Mouse (Mus musculus): ENCODE results near the gene Tmem120b. TPM values are rescaled to one million over a fixed set of nuclear protein-coding genes. Genes with fewer than 3 reads are reported as not detected.

Tmem120b gene
- polyA plus RNA-seq, 1 experiment from 2014 or later: 13.0 TPM

DNA sequence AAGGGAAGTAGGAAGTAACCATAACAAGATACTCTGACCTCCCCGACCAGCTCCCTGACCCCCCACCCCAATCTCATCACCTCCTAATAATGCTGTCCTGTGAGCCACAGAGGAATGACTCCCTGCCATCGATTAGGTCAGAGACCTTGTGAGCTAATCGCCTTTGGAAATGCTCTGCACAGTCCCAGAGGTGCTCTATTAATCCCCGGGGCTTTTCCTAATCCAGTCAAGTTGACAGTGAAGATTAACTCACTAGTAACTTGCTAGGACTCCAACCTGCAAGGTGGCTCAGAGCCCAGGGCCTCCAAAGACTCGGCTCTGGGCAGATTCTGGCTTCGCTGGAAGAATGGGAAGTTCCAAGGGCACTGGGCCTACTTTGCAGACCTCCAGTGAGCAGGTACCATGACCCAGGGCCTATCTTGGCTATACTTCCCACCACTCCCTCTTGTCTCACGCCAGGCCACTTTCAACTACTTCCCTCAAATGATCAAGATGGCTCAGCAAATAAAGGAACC, 34.5 kb upstream of the Tmem120b start:
- Histone ChIP-seq H3K27me3 (replicated peaks) (no peaks in the 10 kb centered on the region), H3K27ac (ENCODE audit: poor library complexity, severe bottlenecking) (no peak overlapping the region), H3K4me2 (no peak overlapping the region), H3K9ac (no peak overlapping the region), H3K9me3 (replicated peaks) (no peaks in the 10 kb centered on the region), H3K4me3 (no peak overlapping the region), H3K36me3 (peaks cover 36% of the 10 kb centered on the region), H3K4me1 (replicated peaks) (no peaks in the 10 kb centered on the region; the same call in 1 of the 2 replicates)
- no peak for ATAC-seq (ENCODE audit: insufficient number of reproducible peaks, low FRiP score)
- WGBS: 75% methylated on average over 7 of the region's 7 CpGs

DNA sequence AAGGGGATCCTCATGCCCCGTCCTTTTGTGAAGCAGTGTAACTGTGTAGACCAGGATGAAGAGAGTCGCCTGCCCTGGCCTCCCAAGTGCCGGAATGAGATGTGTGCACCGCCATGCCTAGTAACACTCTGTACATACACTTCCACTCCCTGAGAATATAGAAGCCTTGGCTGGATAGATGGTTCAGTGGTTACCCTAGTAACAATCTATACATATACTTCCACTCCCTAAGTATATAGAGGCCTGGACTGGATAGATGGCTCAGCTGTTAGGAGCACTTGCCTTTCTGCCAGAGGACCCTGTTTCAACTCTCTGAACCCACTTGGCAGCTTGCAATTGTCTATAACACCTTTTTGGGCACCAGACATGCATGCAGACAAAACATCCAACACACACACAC, 33.1 kb upstream of the Tmem120b start:
- H3K36me3 ChIP-seq: peaks cover 24% of the 10 kb centered on the region
- H3K9ac ChIP-seq: no peak overlapping the region
- no peaks in the 10 kb centered on the region for H3K27me3 ChIP-seq (replicated peaks)
- no peak for ATAC-seq (ENCODE audit: insufficient number of reproducible peaks, low FRiP score)
- H3K4me2 ChIP-seq: no peak overlapping the region
- WGBS: 87% methylated on average over 4 of the region's 4 CpGs
- H3K9me3 ChIP-seq (replicated peaks): no peaks in the 10 kb centered on the region
- no peak overlapping the region for H3K4me3 ChIP-seq
- H3K27ac ChIP-seq (ENCODE audit: poor library complexity, severe bottlenecking): no peak overlapping the region
- peaks cover 9% of the 10 kb centered on the region; the same call in 1 of the 2 replicates for H3K4me1 ChIP-seq (replicated peaks)

- H3K4me3 ChIP-seq: no peak overlapping the region
- H3K4me2 ChIP-seq: no peak overlapping the region
- no peak overlapping the region for H3K27ac ChIP-seq (ENCODE audit: poor library complexity, severe bottlenecking)
- H3K4me1 ChIP-seq (replicated peaks): peaks cover 9% of the 10 kb centered on the region; the same call in 1 of the 2 replicates
- peaks cover 19% of the 10 kb centered on the region for H3K36me3 ChIP-seq
- H3K9ac ChIP-seq: no peak overlapping the region
- no peak for ATAC-seq (ENCODE audit: insufficient number of reproducible peaks, low FRiP score)
- no peaks in the 10 kb centered on the region for H3K9me3 ChIP-seq (replicated peaks)
- WGBS: 36% methylated on average over 6 of the region's 6 CpGs
- no peaks in the 10 kb centered on the region for H3K27me3 ChIP-seq (replicated peaks)
Measured at GRCm38 (mm10) chr5:123035564-123035963, 32.7 kb upstream of the Tmem120b start.

DNA sequence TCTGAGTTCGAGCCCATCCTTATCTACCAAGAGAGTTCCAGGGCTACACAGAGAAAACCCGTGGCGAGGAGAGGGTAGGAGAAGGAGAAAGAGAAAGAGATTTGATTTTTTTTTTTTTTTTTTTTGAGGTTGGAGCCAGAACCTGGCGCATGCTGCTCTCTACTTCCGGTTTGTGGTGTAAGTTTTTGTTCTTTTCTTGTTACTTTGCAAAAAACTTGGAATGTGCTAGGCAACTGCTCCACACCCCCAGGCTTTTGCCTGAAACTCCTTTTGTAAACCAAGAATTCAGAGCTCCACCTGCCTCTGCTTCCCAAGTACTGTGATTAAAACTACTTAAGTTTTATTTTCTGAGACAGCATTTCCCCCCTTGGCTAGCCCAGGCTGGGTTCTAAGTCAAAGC, 30.1 kb upstream of the Tmem120b start:
- no peaks in the 10 kb centered on the region for H3K27me3 ChIP-seq (replicated peaks)
- H3K9ac ChIP-seq: no peak overlapping the region
- 79% methylated on average over 5 of the region's 5 CpGs for WGBS
- no peak for ATAC-seq (ENCODE audit: insufficient number of reproducible peaks, low FRiP score)
- no peak overlapping the region for H3K4me3 ChIP-seq
- peaks cover 13% of the 10 kb centered on the region; the same call in 1 of the 2 replicates for H3K4me1 ChIP-seq (replicated peaks)
- H3K4me2 ChIP-seq: no peak overlapping the region
- H3K36me3 ChIP-seq: no peaks in the 10 kb centered on the region
- H3K27ac ChIP-seq (ENCODE audit: poor library complexity, severe bottlenecking): no peak overlapping the region
- no peaks in the 10 kb centered on the region for H3K9me3 ChIP-seq (replicated peaks)

DNA sequence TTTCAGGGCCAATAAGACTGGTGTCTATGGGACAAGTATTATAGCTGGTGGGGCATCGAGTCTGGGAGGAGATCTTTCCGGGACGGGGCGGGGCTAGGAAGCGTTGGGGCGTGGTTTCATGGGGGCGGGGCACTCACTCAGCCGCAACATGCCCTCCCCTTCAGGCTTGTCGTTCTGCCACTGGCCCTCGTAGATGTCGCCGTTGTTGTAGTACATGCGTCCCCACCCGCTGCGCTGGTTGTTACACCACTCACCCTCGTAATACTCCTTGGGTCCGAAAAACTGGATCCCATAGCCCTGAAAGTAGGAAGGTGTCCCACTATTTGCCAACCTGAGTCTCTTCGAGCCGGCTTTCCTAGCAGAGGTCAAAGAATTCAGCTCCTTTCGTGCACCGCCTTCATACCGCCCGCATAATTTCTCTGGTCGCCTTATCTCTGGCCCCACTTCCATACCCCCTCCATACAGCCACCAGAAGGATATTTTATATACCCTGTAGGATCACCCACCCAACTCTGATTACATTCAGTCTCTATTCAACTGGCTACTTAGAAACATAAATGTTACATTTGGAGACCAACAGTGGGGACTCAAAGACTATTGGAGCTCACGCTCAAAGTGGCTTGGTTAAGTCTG, 29.0 kb upstream of the Tmem120b start:
- H3K9ac ChIP-seq: peak overlapping the region; percentile 49; the same call in 1 of the 2 replicates
- no peak overlapping the region for H3K27ac ChIP-seq (ENCODE audit: poor library complexity, severe bottlenecking)
- ATAC-seq (ENCODE audit: insufficient number of reproducible peaks, low FRiP score): peak; percentile 82

GRCm38 (mm10) chr5:123040796-123041195, 27.4 kb upstream of the Tmem120b start:
- Histone ChIP-seq H3K27me3 (replicated peaks) (no peaks in the 10 kb centered on the region), H3K4me2 (no peak overlapping the region), H3K27ac (ENCODE audit: poor library complexity, severe bottlenecking) (no peak overlapping the region; the same call in 1 of the 2 replicates), H3K4me1 (replicated peaks) (peaks cover 17% of the 10 kb centered on the region; the same call in 1 of the 2 replicates), H3K9me3 (replicated peaks) (no peaks in the 10 kb centered on the region), H3K36me3 (no peaks in the 10 kb centered on the region), H3K4me3 (no peak overlapping the region), H3K9ac (no peak overlapping the region)
- 23% methylated on average over 7 of the region's 7 CpGs for WGBS
- no peak for ATAC-seq (ENCODE audit: insufficient number of reproducible peaks, low FRiP score)

More for the DNA sequence above, 29.0 kb upstream of the Tmem120b start:
- Histone ChIP-seq H3K4me1 (replicated peaks) (peaks cover 13% of the 10 kb centered on the region; the same call in 1 of the 2 replicates), H3K4me3 (peak overlapping the region; percentile 44), H3K27me3 (replicated peaks) (no peaks in the 10 kb centered on the region), H3K9me3 (replicated peaks) (no peaks in the 10 kb centered on the region), H3K36me3 (no peaks in the 10 kb centered on the region), H3K4me2 (peak overlapping the region; percentile 80)
- WGBS: 3% methylated on average over 25 of the region's 25 CpGs

GRCm38 (mm10) chr5:123043856-123044255, 24.4 kb upstream of the Tmem120b start:
- H3K9me3 ChIP-seq (replicated peaks): no peaks in the 10 kb centered on the region
- peaks cover 16% of the 10 kb centered on the region; the same call in 1 of the 2 replicates for H3K4me1 ChIP-seq (replicated peaks)
- H3K36me3 ChIP-seq: no peaks in the 10 kb centered on the region
- H3K9ac ChIP-seq: no peak overlapping the region
- H3K4me3 ChIP-seq: no peak overlapping the region
- H3K4me2 ChIP-seq: no peak overlapping the region
- ATAC-seq (ENCODE audit: insufficient number of reproducible peaks, low FRiP score): no peak
- no peaks in the 10 kb centered on the region for H3K27me3 ChIP-seq (replicated peaks)
- 22% methylated on average over 7 of the region's 7 CpGs for WGBS
- H3K27ac ChIP-seq (ENCODE audit: poor library complexity, severe bottlenecking): no peak overlapping the region

DNA sequence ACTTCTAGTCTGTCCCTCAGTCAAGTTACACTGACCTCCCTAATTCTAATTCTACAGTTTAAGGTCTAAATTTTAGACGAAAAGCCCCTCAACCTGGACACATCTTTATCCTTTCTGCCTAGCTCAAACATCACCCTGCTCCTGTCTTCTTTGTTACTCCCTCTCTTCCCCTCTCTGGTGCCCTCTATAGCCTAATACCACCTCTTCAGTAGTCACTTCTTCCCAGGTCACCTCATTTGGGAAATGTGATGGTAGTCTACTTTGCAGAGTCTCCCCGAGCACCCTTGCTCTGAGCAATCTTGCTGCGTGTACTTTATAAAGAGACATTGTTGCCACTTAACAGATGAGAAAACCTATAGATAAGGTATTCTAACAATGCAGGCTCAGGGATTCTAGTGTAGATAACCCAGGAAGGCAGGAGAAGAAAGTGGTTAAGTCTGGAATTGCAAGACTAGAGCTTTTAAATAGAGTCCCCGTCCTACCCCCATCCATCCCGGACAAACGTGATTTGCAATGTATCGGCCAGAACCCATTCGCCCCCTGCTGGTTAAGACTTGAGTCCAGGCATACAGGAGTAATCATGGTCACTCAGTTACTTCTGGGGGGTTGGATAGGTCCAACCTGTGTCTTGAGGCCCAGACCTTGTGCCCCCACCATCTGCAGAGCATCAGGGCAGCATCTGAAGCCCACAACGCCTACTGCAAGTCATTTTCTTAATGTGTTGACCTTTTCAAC, 22.5 kb upstream of the Tmem120b start:
- Histone ChIP-seq H3K4me1 (replicated peaks) (peaks cover 13% of the 10 kb centered on the region; the same call in 1 of the 2 replicates), H3K4me2 (no peak overlapping the region), H3K27me3 (replicated peaks) (no peaks in the 10 kb centered on the region), H3K27ac (ENCODE audit: poor library complexity, severe bottlenecking) (no peak overlapping the region), H3K9me3 (replicated peaks) (no peaks in the 10 kb centered on the region), H3K36me3 (no peaks in the 10 kb centered on the region), H3K9ac (no peak overlapping the region), H3K4me3 (no peak overlapping the region)
- ATAC-seq (ENCODE audit: insufficient number of reproducible peaks, low FRiP score): no peak
- 24% methylated on average over 9 of the region's 9 CpGs for WGBS

DNA sequence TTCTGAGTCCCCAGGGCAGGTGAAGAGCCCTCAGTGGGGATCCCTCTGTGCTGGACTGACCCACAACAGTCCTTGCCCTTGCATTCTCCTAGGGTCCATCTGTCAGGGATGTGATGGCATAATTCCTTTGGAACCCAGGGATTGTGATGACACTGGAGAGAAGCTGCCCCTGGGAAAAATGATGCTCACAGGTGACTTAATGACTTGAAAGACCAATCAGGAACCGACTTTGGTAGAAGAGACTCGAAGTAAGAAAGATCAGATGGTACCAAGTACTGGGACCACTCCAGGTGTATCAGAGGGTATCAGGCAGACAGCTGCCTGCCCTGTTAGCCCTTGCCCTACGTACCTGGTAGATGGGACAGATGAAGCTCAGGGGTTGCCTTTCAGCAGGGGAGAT, 21.3 kb upstream of the Tmem120b start, which contains the start of gene Morn3:
Gene Morn3 (minus strand): TSS at position 101 of the 400 bp plus-strand sequence.
- no peak within 1 kb of the TSS for H3K9ac ChIP-seq
- H3K36me3 ChIP-seq: no peaks in the 10 kb centered on the region
- 73% methylated on average over 3 of the region's 3 CpGs for WGBS
- ATAC-seq (ENCODE audit: insufficient number of reproducible peaks, low FRiP score): no peak
- no peak within 1 kb of the TSS for H3K27ac ChIP-seq (ENCODE audit: poor library complexity, severe bottlenecking)
- H3K4me3 ChIP-seq: no peak within 1 kb of the TSS
- H3K4me1 ChIP-seq (replicated peaks): peaks cover 9% of the 10 kb centered on the region; the same call in 1 of the 2 replicates
- H3K4me2 ChIP-seq: no peak within 1 kb of the TSS
- H3K9me3 ChIP-seq (replicated peaks): 0 out of 2 replicates have a peak, but pooled peaks cover 5% of the 10 kb centered on the region
- no peaks in the 10 kb centered on the region for H3K27me3 ChIP-seq (replicated peaks)

DNA sequence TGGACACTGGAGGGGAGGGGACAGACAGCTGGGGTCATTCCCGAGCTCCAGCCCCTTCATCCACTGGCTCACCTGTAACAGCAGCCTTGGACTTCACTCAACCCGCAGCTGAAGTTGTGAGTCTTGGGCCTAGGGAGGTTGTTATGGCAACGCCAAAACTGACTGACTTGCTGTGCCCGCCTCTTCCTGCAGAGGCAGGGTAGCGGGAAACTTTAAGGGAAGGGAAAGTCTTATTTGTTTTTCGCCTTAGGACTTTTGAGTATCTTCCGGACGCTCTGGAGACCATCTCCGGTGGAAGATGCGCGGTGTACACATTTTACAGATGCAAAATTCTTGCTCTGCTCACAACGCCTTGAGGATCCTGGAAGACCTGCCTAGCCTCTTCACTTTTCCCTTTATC, 18.9 kb upstream of the Tmem120b start:
- Histone ChIP-seq H3K9me3 (replicated peaks) (0 out of 2 replicates have a peak, but pooled peaks cover 8% of the 10 kb centered on the region), H3K4me3 (peak overlapping the region; percentile 12), H3K4me1 (replicated peaks) (peaks cover 9% of the 10 kb centered on the region; the same call in 1 of the 2 replicates), H3K4me2 (peak overlapping the region; percentile 60), H3K27ac (ENCODE audit: poor library complexity, severe bottlenecking) (no peak overlapping the region), H3K9ac (peak overlapping the region; percentile 51), H3K27me3 (replicated peaks) (no peaks in the 10 kb centered on the region), H3K36me3 (no peaks in the 10 kb centered on the region)
- 6% methylated on average over 12 of the region's 12 CpGs for WGBS
- ATAC-seq (ENCODE audit: insufficient number of reproducible peaks, low FRiP score): no peak

DNA sequence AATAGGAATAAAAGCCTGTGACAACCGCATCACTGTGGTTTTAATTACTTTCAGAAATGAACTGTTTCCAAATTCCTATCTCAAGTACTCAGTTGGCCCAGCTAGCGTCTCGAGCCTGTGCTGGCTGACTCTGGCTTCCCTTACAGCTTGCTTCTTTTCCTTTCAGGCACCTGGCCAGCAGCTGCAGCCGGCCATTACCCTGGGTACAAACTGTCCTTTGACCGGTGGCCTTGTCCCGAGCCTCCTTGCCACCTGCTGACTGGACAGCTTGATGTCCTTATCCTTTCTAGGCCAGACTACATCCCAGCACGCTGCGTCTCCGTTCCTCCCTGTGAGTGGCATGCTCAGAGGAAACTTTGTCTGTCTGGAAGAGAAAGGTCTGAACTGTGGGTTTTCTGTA, 17.3 kb upstream of the Tmem120b start:
- H3K27ac ChIP-seq (ENCODE audit: poor library complexity, severe bottlenecking): no peak overlapping the region
- H3K9me3 ChIP-seq (replicated peaks): 0 out of 2 replicates have a peak, but pooled peaks cover 8% of the 10 kb centered on the region
- no peaks in the 10 kb centered on the region for H3K27me3 ChIP-seq (replicated peaks)
- no peaks in the 10 kb centered on the region for H3K36me3 ChIP-seq
- no peak overlapping the region for H3K9ac ChIP-seq
- 80% methylated on average over 9 of the region's 9 CpGs for WGBS
- H3K4me2 ChIP-seq: no peak overlapping the region
- no peak overlapping the region for H3K4me3 ChIP-seq
- H3K4me1 ChIP-seq (replicated peaks): peaks cover 5% of the 10 kb centered on the region; the same call in 1 of the 2 replicates
- ATAC-seq (ENCODE audit: insufficient number of reproducible peaks, low FRiP score): no peak

Data from heart, embryonic 12.5 days (tissue).